Comparison of ENCODE assay signal across 8 mouse cellular contexts in the genomic region with DNA sequence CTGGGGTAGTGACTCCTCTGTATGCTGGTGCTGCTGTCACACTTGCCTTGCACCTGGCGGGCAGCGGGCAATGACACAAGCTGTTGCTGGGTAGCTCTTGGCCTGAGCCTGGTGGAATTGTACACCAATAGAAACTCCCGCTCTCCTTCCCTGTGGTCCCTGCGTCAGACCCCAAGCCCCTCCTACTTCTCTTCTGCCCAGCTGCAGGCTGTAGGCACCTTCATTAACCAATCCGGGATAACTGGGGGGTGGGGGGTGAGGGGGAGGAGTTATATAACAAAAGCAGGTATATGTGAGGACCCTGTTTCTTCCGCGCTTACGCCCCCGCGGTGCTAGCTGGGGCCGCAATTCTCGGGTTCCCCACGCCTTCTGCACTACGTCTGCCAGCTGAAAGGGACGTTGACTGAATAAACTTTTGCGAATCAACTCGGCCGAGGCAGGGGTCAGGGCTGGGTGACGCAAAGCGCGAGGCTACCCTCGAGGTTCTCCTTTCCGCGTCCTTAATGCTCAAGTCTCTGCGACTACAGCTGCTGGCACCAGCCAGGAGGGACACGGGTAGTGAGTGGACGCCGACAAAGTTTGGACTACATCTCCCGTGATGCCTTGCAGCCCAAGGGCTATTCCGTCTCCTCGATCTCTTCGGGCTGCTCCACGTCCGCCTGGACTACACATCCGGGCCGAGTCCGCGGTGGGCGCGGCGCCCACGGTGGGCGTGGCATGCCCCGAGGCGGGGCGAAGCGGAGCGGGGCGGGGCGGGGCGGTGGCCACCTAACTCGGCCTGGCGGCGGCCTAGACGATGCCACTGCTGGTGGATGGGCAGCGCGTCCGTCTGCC. TPM values are rescaled to one million over a fixed set of nuclear protein-coding genes. Genes with fewer than 3 reads are reported as not detected.
DNase-seq lines count a peak whose midpoint lies in the region; ATAC-seq lines count a peak whose summit lies in the region.

A gene (plus strand): TSS at position 286 of the 834 bp plus-strand sequence.

- under 1% methylated on average over 58 of the region's 58 CpGs for WGBS in hindbrain, embryonic 15.5 days

- no peaks in the 10 kb centered on the region for H3K27me3 ChIP-seq in hindbrain, embryonic 15.5 days

- peaks cover 16% of the 10 kb centered on the region for H3K36me3 ChIP-seq in hindbrain, embryonic 15.5 days

- peaks cover 26% of the 10 kb centered on the region for H3K4me1 ChIP-seq in hindbrain, embryonic 15.5 days (replicated peaks)

- peak; percentile 96 for ATAC-seq in hindbrain, embryonic 15.5 days (ENCODE audit: low FRiP score, low read depth)

- H3K4me2 ChIP-seq in hindbrain, embryonic 15.5 days = peak within 1 kb of the TSS; percentile 72

- DNase-seq in T-cell, adult 2 months (ENCODE audit: low spot score) = peak; percentile 91
- DNase-seq in cerebellum, postnatal 36 days = peak; percentile 95 to 98
- peak; percentile 94 to 96 for DNase-seq in frontal cortex, postnatal 36 days (ENCODE audit: low spot score in 2 of 2)
- DNase-seq in left cerebral cortex, adult 11 months (ENCODE audit: low spot score) = peak; percentile 93
- DNase-seq in lung, postnatal 4 days = peak; percentile 98 to 99
- DNase-seq in retina, postnatal 7 days (ENCODE audit: low read depth, low spot score) = peak; percentile 92
- DNase-seq in urinary bladder, adult 2 months (ENCODE audit: low spot score) = peak; percentile 94

- H3K9me3 ChIP-seq in hindbrain, embryonic 15.5 days = no peaks in the 10 kb centered on the region

- peak within 1 kb of the TSS; percentile 84 for H3K9ac ChIP-seq in hindbrain, embryonic 15.5 days

- H3K27ac ChIP-seq in hindbrain, embryonic 15.5 days (replicated peaks) = peak within 1 kb of the TSS; percentile 96

- peak within 1 kb of the TSS; percentile 93 for H3K4me3 ChIP-seq in hindbrain, embryonic 15.5 days

RNA-seq across cellular contexts. Expression of the gene that starts here (rescaled TPM):
- polyA plus RNA-seq in hindbrain, embryonic 15.5 days (2015; fragmentation: Nextera tagmentation; extraction: Ambion mirVana) = 197 and 199 TPM in 2 replicates
- 98.6 and 103 TPM in 2 replicates for polyA plus RNA-seq in urinary bladder, adult 2 months (2012; rRNA removed)

Comparison
In these comparisons a context has a peak if more than half of its experiments do, and no peak if none do; other contexts are left out.
1. Peak in every context shown above with its lines: DNase-seq, ATAC-seq, H3K4me3 ChIP-seq and H3K27ac ChIP-seq.